Mouse (Mus musculus) hindbrain, embryonic 12.5 days (tissue): ENCODE measurements around the gene Frg2f1. TPM values are rescaled to one million over a fixed set of nuclear protein-coding genes. Genes with fewer than 3 reads are reported as not detected.
"Not testable (repeated sequence)": the region's sequence is repeated elsewhere in the genome, so short reads cannot be mapped to it uniquely, and the experiment has no call there.

Experiments
- ATAC-seq: fragments of 200-750 bp; cut with Nextera tagmentation; 2 replicates; pipeline ENCODE4 v1.8.0; 2017; ENCODE audit warnings: moderate TSS enrichment; ENCODE audit not compliant: low FRiP score
- H3K27ac ChIP-seq: fragments of 300-500 bp; sonication (generic); 2 replicates; pipeline ENCODE4 v1.5.1; 2016; ENCODE audit warnings: mild to moderate bottlenecking
- H3K27me3 ChIP-seq: fragments of 300-500 bp; sonication (generic); 2 replicates; pipeline ENCODE4 v1.6.1; 2016; ENCODE audit warnings: mild to moderate bottlenecking
- H3K36me3 ChIP-seq: fragments of 300-500 bp; sonication (generic); 2 replicates; pipeline ENCODE4 v1.6.1; 2016; ENCODE audit warnings: mild to moderate bottlenecking
- H3K4me1 ChIP-seq: fragments of 300-500 bp; sonication (generic); 2 replicates; pipeline ENCODE4 v1.6.1; 2016
- H3K4me2 ChIP-seq: fragments of 300-500 bp; sonication (generic); replicated peaks from 2 replicates; pipeline ENCODE4 v1.6.1; 2016; ENCODE audit warnings: mild to moderate bottlenecking
- H3K4me3 ChIP-seq: fragments of 300-500 bp; sonication (generic); 2 replicates; pipeline ENCODE4 v1.5.1; 2016; ENCODE audit warnings: mild to moderate bottlenecking
- H3K9ac ChIP-seq: fragments of 300-500 bp; sonication (generic); 2 replicates; pipeline ENCODE4 v1.6.1; 2016; ENCODE audit warnings: mild to moderate bottlenecking, moderate library complexity
- H3K9me3 ChIP-seq: fragments of 300-500 bp; sonication (generic); replicated peaks from 2 replicates; pipeline ENCODE4 v1.6.1; 2016; ENCODE audit warnings: mild to moderate bottlenecking
- WGBS: fragments of 180-500 bp; shearing (Covaris S2); methylation state at CpG from one replicate; pipeline ENCODE4 v1.1.7; 2016; 5-methylcytosine and 5-hydroxymethylcytosine counted together
- polyA plus RNA-seq: library from polyadenylated mRNA; unstranded; fragments of >200 nt; fragmentation: Nextera tagmentation; extraction: Ambion mirVana; gene quantifications from 2 replicates; pipeline ENCODE4 v1.2.1, GENCODE M21; 2016

The Frg2f1 gene
- polyA plus RNA-seq, 1 experiment from 2014 or later, result 4.5 TPM

- not testable (repeated sequence) for H3K27ac ChIP-seq, H3K4me2 ChIP-seq, H3K9me3 ChIP-seq, H3K36me3 ChIP-seq, ATAC-seq, H3K9ac ChIP-seq, H3K27me3 ChIP-seq, H3K4me3 ChIP-seq
- peaks cover 12% of the 10 kb centered on the region for H3K4me1 ChIP-seq
- WGBS, result 91% methylated on average over 4 of the region's 4 CpGs
Measured at GRCm38 (mm10) chr4:119536615-119537014, 2.7 kb downstream of the Frg2f1 start, which contains the start of gene Foxj3. Gene Foxj3 (plus strand): TSS chr4:119537004.

DNA sequence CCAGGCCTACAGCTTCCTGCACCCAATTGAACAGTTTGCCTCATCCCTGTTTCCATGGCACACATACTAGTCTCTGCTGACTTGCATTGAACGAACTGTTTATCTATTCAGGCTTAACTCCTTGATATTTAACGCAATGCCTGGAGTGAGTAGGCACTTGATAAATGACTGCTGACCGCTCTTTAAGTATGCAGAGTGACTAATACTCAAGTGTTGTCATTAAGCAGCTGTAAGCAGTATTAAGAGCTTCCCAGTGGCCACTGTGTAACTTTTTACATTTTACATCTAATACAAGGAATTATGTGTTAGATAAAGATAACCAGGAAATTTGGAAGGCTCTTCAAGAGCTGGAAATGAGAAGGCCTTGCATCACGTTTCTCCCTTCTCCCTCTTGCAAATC is 4.2 kb downstream of the Frg2f1 start:
- no peak for ATAC-seq
- WGBS, result 60% methylated on average over 4 of the region's 4 CpGs

GRCm38 (mm10) chr4:119531813-119532212 is 7.5 kb downstream of the Frg2f1 start:
- Histone ChIP-seq H3K36me3 (no peaks in the 10 kb centered on the region), H3K4me2 (no peak overlapping the region), H3K9me3 (no peaks in the 10 kb centered on the region), H3K4me1 (no peaks in the 10 kb centered on the region), H3K27ac (no peak overlapping the region), H3K4me3 (no peak overlapping the region), H3K9ac (no peak overlapping the region), H3K27me3 (no peaks in the 10 kb centered on the region)
- no peak for ATAC-seq
- 69% methylated on average over 2 of the region's 2 CpGs for WGBS

More for the DNA sequence above, 4.2 kb downstream of the Frg2f1 start:
- Histone ChIP-seq H3K27ac (no peak overlapping the region), H3K9me3 (no peaks in the 10 kb centered on the region), H3K9ac (no peak overlapping the region), H3K4me1 (no peaks in the 10 kb centered on the region), H3K36me3 (no peaks in the 10 kb centered on the region), H3K4me3 (no peak overlapping the region), H3K4me2 (no peak overlapping the region), H3K27me3 (no peaks in the 10 kb centered on the region)

DNA sequence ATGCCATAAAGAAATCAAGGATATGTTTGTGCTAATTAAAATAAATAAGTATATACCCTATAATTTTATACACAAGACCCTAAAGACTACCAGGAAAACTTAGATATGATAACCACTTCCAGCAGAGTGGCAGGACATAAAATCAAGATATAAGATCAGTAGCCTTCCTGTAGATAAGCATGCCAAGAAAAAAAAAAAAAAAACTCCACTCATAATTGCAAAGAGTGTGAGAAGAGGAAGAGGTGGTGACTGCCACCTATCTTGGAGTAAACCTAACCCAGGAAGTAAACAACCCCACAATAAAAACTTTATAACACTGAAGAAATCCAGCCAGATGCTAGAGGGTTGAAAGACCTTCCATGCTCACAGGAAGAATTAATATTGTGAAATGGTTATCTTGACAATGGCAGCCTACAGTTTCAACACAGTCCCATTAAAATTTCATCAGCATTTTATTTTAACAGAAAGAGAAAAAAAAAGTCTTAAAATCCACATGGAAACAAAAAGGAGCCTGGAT is 12.9 kb downstream of the Frg2f1 start:
- H3K27me3 ChIP-seq, result no peaks in the 10 kb centered on the region
- ATAC-seq, result no peak
- 0 out of 2 replicates have a peak, but pooled peaks cover 6% of the 10 kb centered on the region for H3K4me1 ChIP-seq
- no peak overlapping the region for H3K4me2 ChIP-seq
- H3K9ac ChIP-seq, result no peak overlapping the region
- no peak overlapping the region for H3K4me3 ChIP-seq
- H3K9me3 ChIP-seq, result no peaks in the 10 kb centered on the region
- H3K27ac ChIP-seq, result no peak overlapping the region
- no peaks in the 10 kb centered on the region for H3K36me3 ChIP-seq

DNA sequence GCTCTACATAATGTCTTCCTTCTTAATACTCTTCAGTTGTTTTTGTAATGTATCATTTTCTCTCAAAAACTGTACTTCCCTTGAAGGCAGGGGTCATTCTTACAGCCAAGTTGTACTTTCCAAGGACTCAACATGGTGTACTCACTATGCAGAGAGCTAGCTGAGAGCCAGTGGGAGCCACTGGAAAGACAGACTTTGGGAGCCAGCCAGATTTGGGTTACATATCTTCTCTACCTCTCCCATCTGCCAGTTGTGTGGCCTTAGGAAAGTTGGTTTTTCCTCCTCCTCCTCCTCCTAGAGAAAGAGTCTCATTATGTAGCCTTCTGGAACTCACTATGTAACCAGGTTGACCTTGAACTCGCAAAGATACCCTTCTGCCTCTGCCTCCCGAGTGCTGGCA is 14.9 kb downstream of the Frg2f1 start:
- H3K4me2 ChIP-seq, result no peak overlapping the region
- no peak overlapping the region for H3K4me3 ChIP-seq
- H3K9ac ChIP-seq, result no peak overlapping the region
- no peak for ATAC-seq
- H3K9me3 ChIP-seq, result no peaks in the 10 kb centered on the region
- 0 out of 2 replicates have a peak, but pooled peaks cover 6% of the 10 kb centered on the region for H3K4me1 ChIP-seq
- H3K36me3 ChIP-seq, result no peaks in the 10 kb centered on the region
- H3K27ac ChIP-seq, result peak overlapping the region; percentile 5; the same call in 1 of the 2 replicates
- H3K27me3 ChIP-seq, result no peaks in the 10 kb centered on the region
- WGBS, result 90% methylated on average over 2 of the region's 2 CpGs

GRCm38 (mm10) chr4:119524010-119524409 is 15.3 kb downstream of the Frg2f1 start:
- Histone ChIP-seq H3K9ac (no peak overlapping the region), H3K4me2 (no peak overlapping the region), H3K36me3 (no peaks in the 10 kb centered on the region), H3K27ac (peak overlapping the region; percentile 72), H3K4me1 (0 out of 2 replicates have a peak, but pooled peaks cover 6% of the 10 kb centered on the region), H3K4me3 (no peak overlapping the region), H3K27me3 (no peaks in the 10 kb centered on the region), H3K9me3 (no peaks in the 10 kb centered on the region)
- 89% methylated on average over 1 of the region's 1 CpGs for WGBS
- ATAC-seq, result no peak

DNA sequence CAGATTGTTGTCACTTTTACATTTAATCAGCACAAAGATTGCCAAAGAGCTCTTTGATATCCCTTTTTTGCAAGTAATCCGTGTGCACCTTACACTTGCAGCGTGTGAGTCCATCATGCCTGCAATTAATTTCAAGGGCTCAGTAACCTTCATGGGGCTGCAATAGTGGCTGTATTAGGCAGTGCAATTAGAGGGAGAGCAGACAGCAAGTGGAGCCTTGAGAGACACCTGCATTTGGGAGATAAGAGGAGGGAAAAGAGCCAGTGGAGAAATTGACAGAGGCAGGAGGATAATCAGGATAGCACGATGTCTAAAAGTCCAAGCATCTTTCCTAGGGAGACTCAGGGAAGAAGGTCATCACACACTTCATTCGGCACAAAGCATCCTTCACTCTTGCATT is 15.8 kb downstream of the Frg2f1 start:
- Histone ChIP-seq H3K27me3 (no peaks in the 10 kb centered on the region), H3K36me3 (no peaks in the 10 kb centered on the region), H3K27ac (peak overlapping the region; percentile 72), H3K4me1 (0 out of 2 replicates have a peak, but pooled peaks cover 6% of the 10 kb centered on the region), H3K9ac (no peak overlapping the region), H3K4me2 (no peak overlapping the region), H3K4me3 (no peak overlapping the region), H3K9me3 (no peaks in the 10 kb centered on the region)
- peak; percentile 50; the same call in 1 of the 2 replicates for ATAC-seq
- WGBS, result 71% methylated on average over 4 of the region's 4 CpGs

GRCm38 (mm10) chr4:119512731-119513141 is 26.6 kb downstream of the Frg2f1 start:
- Histone ChIP-seq H3K4me2 (no peak overlapping the region), H3K9ac (no peak overlapping the region), H3K9me3 (no peaks in the 10 kb centered on the region), H3K4me3 (no peak overlapping the region), H3K27ac (no peak overlapping the region), H3K36me3 (no peaks in the 10 kb centered on the region), H3K27me3 (no peaks in the 10 kb centered on the region), H3K4me1 (no peaks in the 10 kb centered on the region)
- 71% methylated on average over 3 of the region's 3 CpGs for WGBS
- no peak for ATAC-seq

DNA sequence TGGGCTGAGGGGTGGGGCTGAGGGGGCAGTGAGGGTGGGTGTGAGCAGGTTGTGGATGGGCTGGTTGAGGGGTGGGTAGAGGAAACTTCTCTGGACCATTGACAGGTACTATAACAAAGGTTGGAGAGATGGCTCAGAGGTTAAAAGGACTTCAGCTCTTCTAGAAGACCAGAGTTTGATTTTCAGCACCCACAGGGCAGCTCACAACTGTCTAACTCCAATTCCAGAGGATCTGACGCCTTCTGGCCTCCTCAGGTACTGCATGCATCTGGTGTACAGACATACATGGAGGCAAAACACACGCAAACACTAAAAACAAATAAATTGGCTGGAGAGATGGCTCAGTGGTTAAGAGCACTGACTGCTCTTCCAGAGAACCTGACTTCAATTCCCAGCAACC is 27.7 kb downstream of the Frg2f1 start:
- WGBS, result 63% methylated on average over 2 of the region's 2 CpGs
- no peak overlapping the region for H3K27ac ChIP-seq
- no peak for ATAC-seq
- no peaks in the 10 kb centered on the region for H3K36me3 ChIP-seq
- no peak overlapping the region for H3K4me2 ChIP-seq
- no peaks in the 10 kb centered on the region for H3K27me3 ChIP-seq
- H3K9ac ChIP-seq, result no peak overlapping the region
- no peaks in the 10 kb centered on the region for H3K4me1 ChIP-seq
- H3K9me3 ChIP-seq, result no peaks in the 10 kb centered on the region
- H3K4me3 ChIP-seq, result no peak overlapping the region

DNA sequence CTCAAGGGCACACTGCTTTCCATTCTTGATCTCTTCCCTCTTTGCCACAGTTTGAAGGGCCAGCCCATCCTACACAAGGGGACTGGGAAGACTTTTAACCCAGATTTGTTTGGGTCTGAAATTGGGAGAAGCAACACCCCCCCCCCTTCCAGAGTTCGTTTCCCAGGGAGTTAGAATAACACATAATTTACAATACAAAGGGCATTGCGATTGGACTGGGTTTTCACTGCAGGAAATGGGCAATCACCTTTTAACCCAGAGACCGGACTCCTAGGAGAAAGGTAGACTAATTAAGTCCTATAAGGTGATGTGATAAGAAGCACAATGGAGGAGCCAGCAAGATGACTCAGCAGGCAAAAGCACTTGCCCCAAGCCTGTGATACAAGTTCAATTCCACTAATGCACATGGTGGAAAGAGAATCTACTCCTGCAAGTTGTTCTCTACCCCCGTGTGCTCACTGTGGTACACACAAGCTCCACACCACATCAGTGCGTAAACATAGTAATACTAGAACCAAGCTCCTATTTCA is 40.9 kb downstream of the Frg2f1 start:
- H3K4me1 ChIP-seq, result no peaks in the 10 kb centered on the region
- H3K4me3 ChIP-seq, result no peak overlapping the region
- no peak overlapping the region for H3K27ac ChIP-seq
- no peak for ATAC-seq
- no peaks in the 10 kb centered on the region for H3K9me3 ChIP-seq
- H3K9ac ChIP-seq, result no peak overlapping the region
- WGBS, result 67% methylated on average over 5 of the region's 5 CpGs
- no peaks in the 10 kb centered on the region for H3K36me3 ChIP-seq
- peaks cover 3% of the 10 kb centered on the region for H3K27me3 ChIP-seq
- no peak overlapping the region for H3K4me2 ChIP-seq

DNA sequence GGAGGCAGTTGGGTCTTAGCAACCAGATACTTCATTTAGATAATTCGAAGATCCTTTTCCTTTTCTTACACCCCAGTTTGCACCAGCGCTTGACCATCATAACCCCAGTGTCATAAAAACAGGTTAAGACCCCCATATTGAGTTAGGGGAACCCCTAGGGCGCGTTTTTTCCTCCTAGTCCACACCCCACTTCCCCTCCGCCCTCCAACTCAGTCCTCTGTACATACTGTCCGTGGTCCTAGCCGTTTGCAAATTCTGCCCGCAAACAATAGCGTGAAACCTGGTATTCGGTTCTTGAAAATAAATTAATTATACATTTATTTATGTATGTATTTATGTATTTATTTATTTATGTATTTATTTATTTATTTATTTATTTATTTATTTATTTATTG is 46.4 kb downstream of the Frg2f1 start:
- Histone ChIP-seq H3K27me3 (peaks cover 7% of the 10 kb centered on the region), H3K4me1 (peaks cover 6% of the 10 kb centered on the region; the same call in 1 of the 2 replicates), H3K36me3 (no peaks in the 10 kb centered on the region), H3K27ac (peak overlapping the region; percentile 78; the same call in 1 of the 2 replicates), H3K4me2 (peak overlapping the region; percentile 95), H3K9me3 (no peaks in the 10 kb centered on the region), H3K9ac (peak overlapping the region; percentile 76), H3K4me3 (peak overlapping the region; percentile 68)
- ATAC-seq, result 0 out of 2 replicates have a peak, but pooled peaks have one; percentile 41
- 38% methylated on average over 10 of the region's 10 CpGs for WGBS

GRCm38 (mm10) chr4:119492291-119492932 is 46.9 kb downstream of the Frg2f1 start, which contains the start of gene Rimkla:
Gene Rimkla (minus strand): TSS chr4:119492628.
- no peaks in the 10 kb centered on the region for H3K36me3 ChIP-seq
- H3K4me1 ChIP-seq, result peaks cover 6% of the 10 kb centered on the region; the same call in 1 of the 2 replicates
- peak within 1 kb of the TSS; percentile 68 for H3K4me3 ChIP-seq
- peak within 1 kb of the TSS; percentile 95 for H3K4me2 ChIP-seq
- peak; percentile 90 for ATAC-seq
- peak within 1 kb of the TSS; percentile 76 for H3K9ac ChIP-seq
- H3K27ac ChIP-seq, result peak within 1 kb of the TSS; percentile 78
- WGBS, result under 1% methylated on average over 73 of the region's 77 CpGs
- peaks cover 10% of the 10 kb centered on the region for H3K27me3 ChIP-seq
- H3K9me3 ChIP-seq, result no peaks in the 10 kb centered on the region
